Mouse (Mus musculus) adrenal gland, postnatal 36 days (tissue): ENCODE data around the gene Gm3893. TPM values are rescaled to one million over a fixed set of nuclear protein-coding genes. Genes with fewer than 3 reads are reported as not detected.
"Not testable (repeated sequence)": the region's sequence is repeated elsewhere in the genome, so short reads cannot be mapped to it uniquely, and the experiment has no call there.

Experiments
- DNase-seq, 2 experiments: peaks; one replicate each; pipeline ENCODE4 v3.0.0; 2021; ENCODE audit warnings: mixed read lengths in 1 of 2
- long read RNA-seq, 2 experiments: library from polyadenylated mRNA; stranded (forward); transcript quantifications; one replicate each; pipeline ENCODE4 v2.0.0; 2021; ENCODE audit warnings: borderline sequencing depth in 2 of 2
- total RNA-seq, 2 experiments: library from RNA; stranded (reverse); gene quantifications; 2 replicates each; pipeline ENCODE4 v1.2.3; 2021

Gene Gm3893
- total RNA-seq = not detected
- long read RNA-seq, experiment 1 = 0 reads
- long read RNA-seq, experiment 2 = 0 reads

DNA sequence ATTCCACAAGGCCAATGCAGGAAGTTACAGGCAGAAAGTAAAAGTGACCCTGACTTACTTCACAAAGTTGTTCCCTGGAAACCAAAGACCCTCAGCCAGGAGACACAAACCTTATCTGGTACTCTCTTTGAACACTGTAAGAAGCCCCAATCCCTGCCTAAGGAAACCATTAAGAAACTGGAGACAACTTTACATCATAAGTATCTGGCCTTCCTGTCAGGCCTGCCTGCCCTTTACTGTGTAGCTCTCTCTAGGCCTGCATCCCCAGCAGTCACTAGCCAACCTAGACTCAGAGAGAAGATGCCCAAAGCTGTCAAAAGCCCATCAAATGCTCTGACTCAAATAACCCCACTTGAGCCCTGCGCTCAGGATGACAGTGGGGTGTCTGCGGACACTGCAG lies at the start of gene Gm3893:
Gene Gm3893, plus strand, starts transcription at position 301 of the 400 bp plus-strand sequence.
- not testable (repeated sequence) for DNase-seq

DNA sequence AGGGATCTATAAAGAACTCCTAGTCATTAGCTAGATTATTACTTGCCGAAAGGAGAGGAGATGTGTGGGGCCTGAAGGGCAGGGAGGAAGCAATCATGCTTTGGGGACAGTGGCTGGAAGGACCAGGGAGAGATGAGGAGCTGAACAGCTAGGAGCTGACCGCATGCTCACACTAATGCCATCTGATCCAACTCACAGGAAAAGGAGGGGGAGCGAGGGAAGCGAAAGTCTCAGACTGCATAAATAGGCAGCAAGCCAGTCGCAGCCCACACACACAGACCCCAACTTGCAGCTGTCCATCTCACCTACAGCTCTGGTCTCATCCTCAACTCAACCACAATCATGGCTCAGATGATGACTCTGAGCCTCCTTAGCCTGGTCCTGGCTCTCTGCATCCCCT lies 23.5 kb downstream of the Gm3893 start, which contains the start of gene Gm13304:
Gene Gm13304, plus strand, starts transcription at position 301 of the 400 bp plus-strand sequence.
- not testable (repeated sequence) for DNase-seq

Other genes with a start within 250 kb of the Gm3893 start
- gene Gm21541, start 187.6 kb upstream of the Gm3893 start, total RNA-seq = not detected
- 1 to 10 TPM; 2.9 to 3.3 TPM for gene Gm20878, start 149.6 kb upstream of the Gm3893 start, total RNA-seq
- under 1 TPM; 0.89 to 0.99 TPM for gene Fam205a4, start 125.1 kb upstream of the Gm3893 start, total RNA-seq
- gene Gm21093, start 56.5 kb upstream of the Gm3893 start, total RNA-seq = under 1 TPM in 1 of 2 experiments, not detected in 1; 0.66 TPM
- gene Gm13304, start 23.6 kb downstream of the Gm3893 start, total RNA-seq = 1 to 10 TPM in 1 of 2 experiments, under 1 TPM in 1; 0.69 to 3.7 TPM
- 1 to 10 TPM in 1 of 2 experiments, not detected in 1; 1.5 TPM for gene Gm13306, start 62.2 kb downstream of the Gm3893 start, total RNA-seq
- gene Gm13305, start 77.4 kb downstream of the Gm3893 start, total RNA-seq = 1 to 10 TPM in 1 of 2 experiments, under 1 TPM in 1; 0.56 to 1.2 TPM
- gene Gm10600, start 149.4 kb downstream of the Gm3893 start, total RNA-seq = under 1 TPM; 0.36 to 0.95 TPM
- not detected for gene Ccl21b, start 164.6 kb downstream of the Gm3893 start, total RNA-seq
- not detected for gene Gm21953, start 203.1 kb downstream of the Gm3893 start, total RNA-seq
- not detected for gene Fam205a3, start 227.1 kb downstream of the Gm3893 start, total RNA-seq